Mouse (Mus musculus) stomach, postnatal 0 days (tissue): ENCODE results near the gene Tbc1d14.

Experiments
- CTCF ChIP-seq: IDR thresholded peaks from 2 replicates; pipeline ENCODE4 v1.5.1; 2016; ENCODE audit warnings: antibody characterized with exemption, low read depth, mild to moderate bottlenecking, moderate library complexity
- EP300 ChIP-seq: optimal IDR thresholded peaks from 2 replicates; pipeline ENCODE3; 2016; ENCODE audit warnings: antibody characterized with exemption

GRCm38 (mm10) chr5:36519751-36520150, 73.3 kb downstream of the Tbc1d14 start:
- TF ChIP-seq EP300 (no peak), CTCF (no peak)
